Mouse (Mus musculus) ovary, postnatal 14 days (tissue): ENCODE results near the gene Tcf20.
A peak's percentile ranks its signal among the peaks of the same experiment; 100 is the strongest.
"Not testable (repeated sequence)": the region's sequence is repeated elsewhere in the genome, so short reads cannot be mapped to it uniquely, and the experiment has no call there.

ENCODE experiments used
- DNase-seq: peaks from one replicate; pipeline ENCODE4 v3.0.0; 2022; ENCODE audit warnings: low spot score

Tcf20 gene

GRCm38 (mm10) chr15:82898740-82899675 is 88.7 kb downstream of the Tcf20 start:
- DNase-seq: no peak

- DNase-seq: no peak
Observed at GRCm38 (mm10) chr15:82898141-82898739, 89.4 kb downstream of the Tcf20 start.

GRCm38 (mm10) chr15:82896336-82896735 is 91.3 kb downstream of the Tcf20 start:
- no peak for DNase-seq

GRCm38 (mm10) chr15:82890470-82890869 is 97.2 kb downstream of the Tcf20 start:
- DNase-seq: no peak

- no peak for DNase-seq
Observed at GRCm38 (mm10) chr15:82889426-82889825, 98.2 kb downstream of the Tcf20 start.

GRCm38 (mm10) chr15:82888466-82888865 is 99.2 kb downstream of the Tcf20 start:
- DNase-seq: no peak

- DNase-seq: no peak
Observed at GRCm38 (mm10) chr15:82877309-82877708, 110.4 kb downstream of the Tcf20 start.

- no peak for DNase-seq
Observed at GRCm38 (mm10) chr15:82876863-82877262, 110.8 kb downstream of the Tcf20 start.

GRCm38 (mm10) chr15:82872037-82872436 is 115.6 kb downstream of the Tcf20 start:
- DNase-seq: no peak

GRCm38 (mm10) chr15:82866286-82866685 is 121.4 kb downstream of the Tcf20 start:
- DNase-seq: not testable (repeated sequence)

GRCm38 (mm10) chr15:82863674-82864073 is 124.0 kb downstream of the Tcf20 start:
- no peak for DNase-seq

GRCm38 (mm10) chr15:82856652-82857378 is 130.9 kb downstream of the Tcf20 start:
- no peak for DNase-seq

- no peak for DNase-seq
Observed at GRCm38 (mm10) chr15:82856065-82856464, 131.6 kb downstream of the Tcf20 start.

GRCm38 (mm10) chr15:82839146-82839545 is 148.5 kb downstream of the Tcf20 start:
- DNase-seq: no peak

GRCm38 (mm10) chr15:82829917-82830316 is 157.8 kb downstream of the Tcf20 start:
- no peak for DNase-seq

- no peak for DNase-seq
Observed at GRCm38 (mm10) chr15:82825866-82826265, 161.8 kb downstream of the Tcf20 start.

- DNase-seq: no peak
Observed at GRCm38 (mm10) chr15:82822347-82822746, 165.3 kb downstream of the Tcf20 start.

- DNase-seq: no peak
Observed at GRCm38 (mm10) chr15:82821657-82822056, 166.0 kb downstream of the Tcf20 start.

GRCm38 (mm10) chr15:82815296-82815695 is 172.4 kb downstream of the Tcf20 start:
- no peak for DNase-seq

- DNase-seq: peak; percentile 55
Observed at GRCm38 (mm10) chr15:82814806-82815205, 172.9 kb downstream of the Tcf20 start.

GRCm38 (mm10) chr15:82814321-82814720 is 173.4 kb downstream of the Tcf20 start:
- DNase-seq: no peak

GRCm38 (mm10) chr15:82810556-82810955 is 177.1 kb downstream of the Tcf20 start:
- DNase-seq: no peak

GRCm38 (mm10) chr15:82809511-82809910 is 178.2 kb downstream of the Tcf20 start:
- DNase-seq: no peak
